Mouse (Mus musculus): Measurements from ENCODE around the gene Cdh26.

Cdh26 gene

GRCm38 (mm10) chr2:178508279-178508678 lies 77.9 kb downstream of the Cdh26 start:
- no peak for DNase-seq (ENCODE audit: low spot score)

- DNase-seq (ENCODE audit: low spot score) = no peak
Measured at GRCm38 (mm10) chr2:178513043-178513442, 82.7 kb downstream of the Cdh26 start.

- no peak for DNase-seq (ENCODE audit: low spot score)
Measured at GRCm38 (mm10) chr2:178513636-178514071, 83.3 kb downstream of the Cdh26 start.

- no peak for DNase-seq (ENCODE audit: low spot score)
Measured at GRCm38 (mm10) chr2:178516421-178516820, 86.1 kb downstream of the Cdh26 start.

GRCm38 (mm10) chr2:178516941-178517340 lies 86.6 kb downstream of the Cdh26 start:
- no peak for DNase-seq (ENCODE audit: low spot score)

GRCm38 (mm10) chr2:178519321-178519720 lies 89.0 kb downstream of the Cdh26 start:
- DNase-seq (ENCODE audit: low spot score) = no peak

GRCm38 (mm10) chr2:178520216-178520615 lies 89.9 kb downstream of the Cdh26 start:
- DNase-seq (ENCODE audit: low spot score) = no peak

- no peak for DNase-seq (ENCODE audit: low spot score)
Measured at GRCm38 (mm10) chr2:178522331-178522730, 92.0 kb downstream of the Cdh26 start.

GRCm38 (mm10) chr2:178522786-178523185 lies 92.5 kb downstream of the Cdh26 start:
- no peak for DNase-seq (ENCODE audit: low spot score)

GRCm38 (mm10) chr2:178526776-178527175 lies 96.4 kb downstream of the Cdh26 start:
- DNase-seq (ENCODE audit: low spot score) = no peak

GRCm38 (mm10) chr2:178531226-178531625 lies 100.9 kb downstream of the Cdh26 start:
- no peak for DNase-seq (ENCODE audit: low spot score)

GRCm38 (mm10) chr2:178536574-178536973 lies 106.2 kb downstream of the Cdh26 start:
- no peak for DNase-seq (ENCODE audit: low spot score)

Measured in layer of hippocampus, adult 9-10 months (tissue).